Mouse (Mus musculus) layer of hippocampus, adult 9-11 months (tissue): Measurements from ENCODE around the gene Ypel5.

Source experiments
- DNase-seq: peaks from one replicate; pipeline ENCODE4 v3.0.0; 2022

Gene Ypel5

DNA sequence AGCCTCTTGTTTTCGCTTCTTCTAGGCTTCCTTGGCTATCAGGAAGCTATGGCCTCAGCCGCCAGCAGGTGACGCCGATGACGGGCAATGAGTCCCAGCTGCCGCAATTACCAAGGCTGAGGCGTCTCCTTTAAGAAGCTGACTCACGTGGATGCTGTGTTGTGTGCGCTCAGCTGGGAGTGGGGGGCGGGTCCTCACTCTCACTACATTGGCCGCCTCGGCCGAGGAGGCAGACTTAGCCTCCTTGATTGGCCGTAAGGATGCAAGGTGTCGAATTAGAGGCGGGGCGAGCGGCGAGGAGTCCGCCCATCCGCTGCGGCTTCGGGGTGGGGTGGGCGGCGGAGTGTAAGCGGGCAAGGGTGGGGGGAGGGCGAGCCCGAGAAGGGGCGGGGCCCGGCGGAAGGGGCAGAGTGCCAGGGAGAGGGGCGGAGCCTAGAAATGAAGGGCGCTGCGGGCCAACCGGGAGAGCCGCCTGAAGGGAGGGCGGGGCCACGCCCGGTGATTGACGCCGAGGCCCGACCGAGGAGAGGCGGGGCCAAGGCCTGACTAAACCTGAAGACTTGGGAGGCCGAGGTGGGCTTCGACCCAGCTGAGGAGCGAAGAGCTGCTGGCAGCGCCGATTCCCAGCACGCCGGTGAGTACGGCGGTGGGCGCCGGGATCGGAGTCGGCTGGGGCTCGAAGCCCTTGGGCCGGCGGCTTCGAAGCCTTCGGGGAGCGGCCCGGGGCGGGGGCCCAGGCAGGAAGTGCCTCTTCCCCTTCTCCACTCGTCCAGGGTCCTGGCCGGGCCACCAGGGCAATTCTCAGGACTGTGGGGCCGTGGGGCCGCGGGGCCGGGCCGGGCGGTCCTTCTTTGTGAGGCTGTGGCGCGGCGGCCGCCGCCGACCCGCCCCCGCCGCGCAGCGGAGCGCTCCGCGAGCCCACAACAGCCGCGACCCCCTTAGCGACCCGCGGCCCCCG, at the start of gene Ypel5:
Gene Ypel5, plus strand, starts transcription at position 296 of the 958 bp plus-strand sequence.
- DNase-seq: peak; percentile 100

- DNase-seq: peak; percentile 34
Observed at GRCm38 (mm10) chr17:72787886-72788436, 48.3 kb upstream of the Ypel5 start.

DNA sequence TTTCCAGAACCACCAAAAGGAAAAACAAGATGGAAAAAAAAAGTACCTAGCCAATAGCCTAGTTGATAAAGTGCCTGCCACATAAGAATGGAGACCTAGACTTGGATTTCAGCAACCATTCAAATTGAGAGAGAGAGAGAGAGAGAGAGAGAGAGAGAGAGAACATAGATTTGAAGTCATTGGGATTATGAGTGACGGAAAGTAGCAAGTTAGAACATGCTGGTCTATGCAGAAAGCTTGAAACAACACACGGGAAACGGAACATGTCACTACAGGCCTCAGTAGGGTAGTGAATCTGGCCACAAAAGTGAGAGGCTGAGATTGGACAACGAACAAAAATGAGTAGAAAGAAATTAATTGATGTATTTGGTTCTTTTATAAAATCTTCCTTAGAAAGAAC, 43.0 kb upstream of the Ypel5 start:
- DNase-seq: no peak

DNA sequence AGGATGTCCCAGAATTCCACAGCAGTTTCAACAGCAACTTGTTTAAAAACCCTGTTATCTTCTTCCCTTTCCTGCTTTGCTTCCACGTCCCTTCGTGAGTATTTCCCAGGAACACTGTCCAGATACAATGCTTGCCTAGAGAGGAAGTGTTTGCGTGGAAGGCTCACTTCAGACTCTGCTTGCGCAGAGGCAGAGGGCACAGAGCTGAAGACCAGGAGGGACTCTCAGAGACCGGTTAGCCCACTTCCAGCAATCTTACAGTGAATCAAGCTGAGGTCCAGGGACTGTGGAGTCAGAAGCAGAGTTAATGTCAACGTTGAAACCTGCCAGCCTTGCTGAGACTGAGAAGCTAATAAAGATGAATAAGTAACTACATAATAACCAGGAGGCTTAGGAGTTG, 41.6 kb upstream of the Ypel5 start:
- no peak for DNase-seq

DNA sequence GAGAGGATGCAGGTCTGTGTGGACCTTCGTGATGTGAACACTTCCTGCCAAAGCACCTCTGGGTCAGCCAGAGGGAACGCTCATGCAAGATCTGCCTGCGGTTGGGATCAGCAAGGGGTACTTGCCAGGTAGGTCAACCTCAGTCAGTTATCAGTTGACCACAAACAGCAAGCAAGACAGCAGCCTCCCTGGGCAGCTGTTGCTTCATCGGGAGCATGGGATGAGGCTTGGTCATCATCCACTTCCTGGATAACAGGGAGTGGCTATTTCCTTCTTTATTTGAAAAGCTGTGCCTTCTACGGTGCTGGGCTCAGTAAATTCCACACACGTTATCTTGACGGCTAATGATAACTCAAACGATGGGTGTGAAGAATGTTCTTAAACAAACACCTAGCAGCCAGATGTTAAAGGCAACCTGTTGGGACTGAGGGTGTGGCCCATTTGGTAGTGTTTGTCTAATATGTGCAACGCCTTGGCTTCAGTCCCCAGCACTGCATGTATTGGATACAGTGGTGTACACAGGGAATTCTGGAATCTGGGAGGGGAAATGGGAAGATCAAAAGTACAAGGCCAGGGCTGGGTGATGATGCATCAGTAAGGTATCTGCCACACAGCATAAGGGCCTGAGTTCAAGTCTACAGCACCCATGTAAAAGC, 40.7 kb upstream of the Ypel5 start:
- DNase-seq: no peak

GRCm38 (mm10) chr17:72796506-72796905, 39.7 kb upstream of the Ypel5 start:
- no peak for DNase-seq

DNA sequence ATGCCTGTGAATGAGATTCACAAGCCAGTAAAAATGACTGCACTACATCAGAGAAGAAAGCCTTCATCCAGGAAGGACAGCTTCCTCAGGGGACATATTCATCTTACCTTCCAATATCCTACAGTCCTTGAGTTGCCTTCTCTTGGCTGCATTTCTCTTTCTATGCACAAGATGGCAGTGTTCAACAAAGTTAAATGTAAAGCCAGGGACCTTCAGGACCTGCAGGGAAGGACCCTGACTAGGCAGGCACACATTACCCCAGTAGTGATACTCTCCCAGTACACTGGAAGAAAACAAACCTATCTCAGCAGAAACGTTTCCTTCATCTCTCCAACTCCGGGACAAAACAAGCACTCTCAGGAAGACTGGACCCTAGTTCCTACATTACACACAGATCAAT, 38.4 kb upstream of the Ypel5 start:
- DNase-seq: peak; percentile 51

- no peak for DNase-seq
Observed at GRCm38 (mm10) chr17:72809942-72810654, 26.2 kb upstream of the Ypel5 start.

DNA sequence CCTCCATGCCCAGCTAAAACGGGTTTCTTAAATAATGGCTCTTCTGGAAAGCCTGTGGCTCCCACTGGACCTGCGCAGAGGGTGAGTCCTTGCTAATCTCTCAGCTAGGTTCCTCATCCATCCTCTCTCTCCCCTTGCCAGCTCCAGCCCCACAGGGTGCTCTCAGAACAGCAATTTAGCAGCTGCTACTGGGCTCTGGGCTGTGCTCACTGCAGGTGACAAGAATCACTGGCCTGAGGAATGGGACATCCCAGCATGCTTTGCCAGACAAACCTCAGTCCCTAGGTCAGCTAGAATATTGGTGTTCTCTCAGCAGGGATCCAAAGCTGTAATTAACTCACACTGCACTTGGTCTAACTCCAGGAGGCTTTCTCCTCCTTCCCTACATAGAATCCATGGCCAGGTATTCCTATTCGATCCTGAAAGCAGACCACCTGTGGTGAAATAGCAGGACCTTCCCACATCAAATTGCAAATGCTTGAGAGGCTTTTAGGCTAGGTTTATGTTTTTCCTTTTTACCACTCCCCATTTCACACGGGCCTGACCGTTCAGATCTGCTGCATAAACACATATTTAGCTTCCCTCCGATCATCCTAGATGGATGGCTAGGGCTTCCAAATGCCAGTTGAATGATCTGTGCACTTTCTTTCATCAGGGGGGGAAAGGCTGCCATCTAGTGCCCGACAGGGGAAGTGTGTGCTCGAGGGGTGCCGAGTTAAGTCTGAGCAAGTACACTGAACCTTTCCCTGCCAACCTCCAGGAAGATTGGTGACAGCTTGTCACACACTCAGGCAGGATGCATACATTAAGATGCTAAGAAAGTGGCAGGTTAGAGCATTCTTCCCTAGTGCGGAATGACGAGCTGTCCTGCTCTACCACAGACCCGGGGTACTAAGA, 22.6 kb upstream of the Ypel5 start:
- DNase-seq: peak; percentile 54

- peak; percentile 66 for DNase-seq
Observed at GRCm38 (mm10) chr17:72817574-72817973, 18.7 kb upstream of the Ypel5 start.

DNA sequence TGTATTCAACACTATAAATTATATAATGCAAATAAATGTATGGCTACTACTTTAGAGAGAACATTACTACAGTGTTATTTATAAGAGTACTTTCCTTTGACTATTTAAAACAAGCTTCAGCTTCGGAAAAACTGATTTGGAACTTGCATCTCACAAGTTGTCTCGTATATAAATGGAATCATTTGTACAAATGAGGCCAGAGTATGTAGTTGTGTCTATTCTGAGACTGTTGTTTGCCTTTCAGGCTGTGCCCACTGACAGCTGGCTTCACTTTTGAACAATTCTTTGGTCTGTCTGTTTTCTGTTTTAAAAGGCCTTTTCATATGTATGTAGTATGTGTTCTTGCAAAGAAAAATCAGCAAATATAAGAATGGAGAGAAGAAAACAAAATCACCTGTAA, 16.5 kb upstream of the Ypel5 start:
- DNase-seq: no peak

GRCm38 (mm10) chr17:72820425-72820824, 15.8 kb upstream of the Ypel5 start:
- DNase-seq: no peak

DNA sequence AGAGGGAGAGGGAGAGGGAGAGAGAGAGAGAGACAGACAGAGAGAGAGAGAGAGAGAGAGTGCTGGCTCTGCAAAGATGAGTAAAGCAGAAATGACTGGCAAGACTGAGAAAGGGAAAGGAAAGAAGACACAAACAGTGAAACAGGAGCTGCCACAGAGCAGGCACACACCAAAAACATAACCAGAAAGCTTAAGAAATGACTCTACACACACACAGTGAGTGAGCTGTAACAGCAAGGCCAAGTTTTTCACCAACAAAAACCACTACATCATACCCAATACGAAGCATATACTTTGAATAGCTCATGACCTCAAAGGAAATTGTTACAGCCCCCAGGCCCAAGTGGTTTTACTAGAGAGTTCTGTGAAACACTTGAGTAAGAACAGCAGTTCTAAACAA, 14.3 kb upstream of the Ypel5 start:
- no peak for DNase-seq

DNA sequence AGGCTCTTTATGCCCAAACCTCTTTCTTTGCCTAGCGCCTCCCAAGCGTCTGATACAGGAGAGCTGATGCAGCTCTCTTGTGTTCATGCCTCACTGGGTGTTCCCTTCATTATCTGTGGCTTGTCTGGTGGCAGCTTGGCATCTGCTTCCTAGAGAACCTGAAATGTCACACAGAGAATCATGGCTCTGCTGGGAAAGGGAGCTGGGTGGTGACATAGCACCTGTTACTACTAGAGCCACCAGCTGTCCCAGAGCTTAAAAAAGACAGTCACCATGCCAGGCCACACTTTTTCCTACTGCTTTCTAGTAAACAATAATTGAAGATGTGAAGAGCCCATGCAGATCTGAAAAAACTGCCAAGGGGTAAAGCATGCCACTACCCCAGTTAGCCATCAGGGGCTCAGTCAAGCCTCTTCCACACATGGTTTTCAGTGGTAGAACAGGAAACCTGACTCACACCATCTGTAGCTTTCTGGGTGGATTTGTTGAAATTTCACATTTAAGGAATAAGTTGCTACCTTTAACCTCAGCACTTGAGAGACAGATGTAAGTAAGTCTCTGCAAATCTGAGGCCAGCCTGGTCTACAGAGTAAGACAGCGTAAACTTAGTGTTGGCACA, 9.2 kb upstream of the Ypel5 start:
- no peak for DNase-seq

GRCm38 (mm10) chr17:72828027-72828678, 8.1 kb upstream of the Ypel5 start:
- no peak for DNase-seq

DNA sequence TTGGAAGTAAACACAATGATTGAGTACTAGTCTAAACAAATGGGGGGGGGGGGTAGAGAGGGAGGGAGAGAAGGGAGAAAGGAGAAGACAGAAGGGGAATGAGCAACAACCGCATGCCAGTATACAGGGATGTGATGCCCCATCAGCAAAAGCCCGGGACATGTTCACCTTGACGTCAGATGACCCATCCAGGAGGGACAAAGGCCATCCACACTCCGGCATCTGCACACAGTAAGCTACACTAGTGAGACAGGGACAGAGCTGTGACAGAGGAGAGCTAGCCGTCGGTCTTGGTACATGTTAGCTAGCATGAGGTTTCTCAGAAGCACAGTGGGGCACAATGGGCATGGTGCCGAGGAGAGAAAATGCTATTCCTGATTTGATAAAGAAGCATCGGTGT, 7.6 kb upstream of the Ypel5 start:
- DNase-seq: no peak

DNA sequence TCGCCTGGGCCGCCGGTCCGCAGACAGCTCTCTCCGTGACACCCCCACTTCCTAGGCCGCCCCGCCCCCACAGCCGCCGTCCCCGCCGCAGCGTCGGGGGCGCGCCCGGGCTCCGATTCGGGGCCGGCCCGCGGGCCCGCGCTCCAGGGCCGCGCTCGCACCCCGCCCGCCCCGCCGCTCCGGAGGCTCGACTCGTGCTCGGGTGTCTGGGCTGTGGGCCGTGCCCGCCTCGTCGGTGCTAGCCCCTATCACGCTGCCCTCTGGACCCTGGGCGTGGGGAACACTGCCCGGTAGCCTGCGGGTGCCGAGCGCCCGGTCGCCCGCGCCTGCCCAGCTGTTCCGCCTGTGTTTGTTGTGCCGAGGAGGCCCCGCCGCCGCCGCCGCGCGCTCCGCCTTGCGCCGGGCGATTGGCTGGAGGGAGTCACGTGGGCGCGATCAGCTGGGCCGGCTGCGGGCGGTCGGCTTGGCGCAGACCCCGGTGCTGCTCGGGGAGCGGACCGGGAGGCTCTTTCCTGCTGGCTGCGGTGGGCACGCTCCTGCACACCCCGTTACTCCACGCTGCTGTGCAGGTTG, 973 bp downstream of the Ypel5 start:
- DNase-seq: peak; percentile 94

- no peak for DNase-seq
Observed at GRCm38 (mm10) chr17:72837824-72838474, 1.7 kb downstream of the Ypel5 start.

- DNase-seq: no peak
Observed at GRCm38 (mm10) chr17:72839000-72839399, 2.7 kb downstream of the Ypel5 start.

DNA sequence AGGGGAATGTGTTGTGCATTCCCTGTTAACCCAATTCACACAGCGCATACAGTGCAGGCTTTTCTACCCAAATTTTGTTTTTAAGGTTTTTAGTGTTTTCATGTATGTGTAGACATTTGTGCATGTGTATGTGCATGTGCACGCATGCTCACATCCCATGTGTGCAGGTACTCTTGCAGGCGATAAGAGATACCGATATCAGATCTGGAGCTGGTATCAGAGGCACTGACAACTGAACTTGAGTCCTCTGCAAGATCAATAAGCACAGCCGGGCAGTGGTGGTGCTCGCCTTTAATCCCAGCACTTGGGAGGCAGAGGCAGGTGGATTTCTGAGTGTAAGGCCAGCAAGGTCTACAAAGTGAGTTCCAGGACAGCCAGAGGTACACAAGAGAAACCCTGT, 8.1 kb downstream of the Ypel5 start:
- DNase-seq: no peak
